Mouse (Mus musculus) bone marrow, adult 2 months (tissue): Measurements from ENCODE around the gene Atp4a. TPM values are rescaled to one million over a fixed set of nuclear protein-coding genes. Genes with fewer than 3 reads are reported as not detected.

Experiments used
- H3K27ac ChIP-seq: fragments of 200-500 bp; 2 replicates; pipeline ENCODE4 v1.5.1; 2012; ENCODE audit warnings: low read depth, mild to moderate bottlenecking, control low read depth, inconsistent platforms, low read length; ENCODE audit not compliant: control insufficient read depth, poor library complexity, insufficient read depth
- H3K4me1 ChIP-seq: fragments of 200-500 bp; 2 replicates; pipeline ENCODE4 v1.6.1; 2011; ENCODE audit warnings: low read length; ENCODE audit not compliant: control insufficient read depth, insufficient read depth
- H3K4me3 ChIP-seq: fragments of 200-500 bp; replicated peaks from 2 replicates; pipeline ENCODE3; 2011; ENCODE audit warnings: mild to moderate bottlenecking, low read depth, low read length, control low read depth; ENCODE audit not compliant: control insufficient read depth
- CTCF ChIP-seq: fragments of 200-500 bp; IDR thresholded peaks from 2 replicates; pipeline ENCODE4 v1.5.1; 2011; ENCODE audit warnings: low read length, control low read depth; ENCODE audit not compliant: control insufficient read depth, insufficient read depth
- POLR2A ChIP-seq: fragments of 200-500 bp; IDR thresholded peaks from 2 replicates; pipeline ENCODE4 v1.6.1; 2011; ENCODE audit warnings: low read depth, mild to moderate bottlenecking, control low read depth, low read length, borderline replicate concordance; ENCODE audit not compliant: control insufficient read depth
- WGBS: fragments of 180-500 bp; shearing (Covaris S2); methylation state at CpG from one replicate; pipeline ENCODE4 v1.1.7; 2018; 5-methylcytosine and 5-hydroxymethylcytosine counted together
- polyA plus RNA-seq: library from polyadenylated mRNA; stranded (reverse); fragments of >200 nt; gene quantifications from 2 replicates; pipeline ENCODE4 v1.2.4, GENCODE M21; 2011; ENCODE audit warnings: low replicate concordance; ENCODE audit not compliant: missing spikeins, insufficient read depth, insufficient read length

The Atp4a gene
- 0.95 TPM in 1 of 2 replicates, not detected in the other for polyA plus RNA-seq

DNA sequence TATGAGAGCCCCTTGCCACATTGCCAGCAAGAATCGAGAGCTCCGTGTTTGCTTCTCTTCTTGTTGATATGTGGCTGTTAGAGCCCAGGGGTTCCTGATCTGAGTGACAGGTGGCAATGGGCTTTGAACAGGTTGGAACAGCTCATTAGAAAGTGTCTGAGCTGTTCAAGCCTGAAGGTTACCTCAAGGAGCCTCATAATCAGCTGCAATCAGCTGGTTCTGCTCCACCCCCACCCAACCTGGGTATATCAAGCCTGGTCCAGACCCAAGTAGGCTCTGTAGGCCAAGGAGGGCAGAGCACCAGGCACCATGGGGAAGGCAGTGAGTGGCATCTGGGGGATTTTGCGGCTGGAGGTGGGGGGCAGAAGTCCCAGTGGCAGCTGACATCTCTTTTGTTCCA lies at the start of gene Atp4a:
Gene Atp4a, plus strand, starts transcription at position 268 of the 400 bp plus-strand sequence.
- Histone ChIP-seq H3K27ac (no peak within 1 kb of the TSS), H3K4me3 (no peak within 1 kb of the TSS), H3K4me1 (no peaks in the 10 kb centered on the region; the same call in 1 of the 2 replicates)
- TF ChIP-seq POLR2A (no peak), CTCF (no peak)
- WGBS: 78% methylated on average over 3 of the region's 3 CpGs

- WGBS: under 1% methylated on average over 34 of the region's 34 CpGs
- TF ChIP-seq POLR2A: no peak; the same call in 1 of the 2 replicates
- TF ChIP-seq CTCF: no peak
- peak within 1 kb of the TSS; percentile 93 for H3K4me3 ChIP-seq
- H3K27ac ChIP-seq: peak within 1 kb of the TSS; percentile 56; the same call in 1 of the 2 replicates
- H3K4me1 ChIP-seq: no peaks in the 10 kb centered on the region
Observed at GRCm38 (mm10) chr7:30664529-30665200, 47.3 kb upstream of the Atp4a start, which contains the start of gene Haus5. Haus5 (minus strand) TSS chr7:30664994.

DNA sequence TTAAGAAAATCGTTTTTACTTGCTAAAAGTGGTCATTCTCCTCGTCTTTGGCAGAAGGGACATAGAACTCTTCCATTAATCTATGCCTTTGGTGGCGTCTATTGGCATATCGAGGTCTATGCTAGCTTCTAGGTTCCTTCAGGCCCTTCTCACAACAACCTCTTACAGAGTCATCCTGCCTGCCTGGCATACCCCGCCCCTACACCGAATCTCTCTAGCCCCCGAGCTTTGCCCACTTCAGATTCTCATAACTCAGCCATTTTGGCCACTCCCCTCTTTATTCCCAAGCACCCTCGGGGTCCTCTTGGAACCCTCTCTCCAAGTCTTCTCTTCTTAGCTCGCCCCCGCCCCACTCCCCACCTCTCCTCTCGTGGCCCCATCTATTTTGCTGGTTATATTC lies 46.7 kb upstream of the Atp4a start:
- TF ChIP-seq CTCF (no peak), POLR2A (no peak)
- Histone ChIP-seq H3K4me1 (no peaks in the 10 kb centered on the region), H3K27ac (no peak overlapping the region), H3K4me3 (peak overlapping the region; percentile 93)
- 5% methylated on average over 11 of the region's 11 CpGs for WGBS

GRCm38 (mm10) chr7:30669229-30669628 lies 42.8 kb upstream of the Atp4a start:
- WGBS: 36% methylated on average over 3 of the region's 3 CpGs
- Histone ChIP-seq H3K4me3 (no peak overlapping the region), H3K4me1 (no peaks in the 10 kb centered on the region), H3K27ac (no peak overlapping the region)
- TF ChIP-seq CTCF (peak; percentile 29; the same call in 1 of the 2 replicates), POLR2A (no peak)

DNA sequence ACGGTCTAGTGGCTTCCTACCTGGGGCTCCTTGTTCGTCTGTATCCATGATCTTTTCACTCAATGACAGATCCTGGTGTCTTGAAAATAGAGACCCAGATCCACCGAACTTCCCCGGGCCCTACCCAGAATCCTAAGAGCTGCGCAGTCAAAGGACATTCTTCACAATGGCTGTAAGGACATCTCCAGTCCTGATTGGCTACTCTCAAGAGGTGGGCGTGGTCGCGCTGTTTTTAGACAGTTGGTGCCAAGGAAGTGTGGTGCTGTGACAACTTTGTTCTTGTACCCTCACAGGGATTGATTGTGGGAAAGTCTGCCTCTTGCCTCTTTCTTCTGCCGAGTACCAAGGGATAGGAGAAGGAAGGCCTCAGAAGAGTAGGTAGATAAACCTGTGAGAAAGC lies 40.5 kb upstream of the Atp4a start, which contains the start of gene Pmis2:
Gene Pmis2, minus strand, starts transcription at position 126 of the 400 bp plus-strand sequence.
- H3K4me3 ChIP-seq: no peak within 1 kb of the TSS
- TF ChIP-seq CTCF (no peak), POLR2A (no peak)
- no peaks in the 10 kb centered on the region for H3K4me1 ChIP-seq
- WGBS: 64% methylated on average over 9 of the region's 9 CpGs
- no peak within 1 kb of the TSS for H3K27ac ChIP-seq

GRCm38 (mm10) chr7:30678263-30678975 lies 33.6 kb upstream of the Atp4a start:
- Histone ChIP-seq H3K4me1 (no peaks in the 10 kb centered on the region; the same call in 1 of the 2 replicates), H3K4me3 (no peak overlapping the region), H3K27ac (no peak overlapping the region)
- TF ChIP-seq POLR2A (no peak), CTCF (no peak)
- whole genome bisulfite sequencing: 71% methylated on average over 5 of the region's 5 CpGs

DNA sequence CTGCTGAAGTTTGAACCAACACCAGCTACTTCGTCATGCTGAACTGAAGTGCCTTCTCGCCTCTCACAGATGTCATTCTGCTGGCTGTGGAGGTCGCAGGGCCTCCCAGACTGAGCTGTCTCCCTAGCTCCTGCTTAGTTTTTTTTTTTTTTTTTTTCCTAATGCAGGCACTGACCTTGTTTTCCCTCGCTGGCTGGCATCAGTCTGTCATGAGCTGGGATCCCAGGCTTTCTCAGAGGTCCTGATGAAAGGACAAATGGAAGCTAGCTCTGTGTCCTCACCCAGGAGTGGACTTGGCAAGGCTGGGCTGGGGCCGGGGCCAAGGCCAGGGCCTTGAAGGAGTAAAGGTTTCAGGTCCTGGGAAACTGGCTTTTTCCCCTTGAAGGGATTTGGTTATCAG lies 30.1 kb upstream of the Atp4a start:
- no peak for TF ChIP-seq POLR2A
- no peak for TF ChIP-seq CTCF
- H3K4me3 ChIP-seq: no peak overlapping the region
- H3K27ac ChIP-seq: no peak overlapping the region
- 73% methylated on average over 5 of the region's 5 CpGs for WGBS
- H3K4me1 ChIP-seq: no peaks in the 10 kb centered on the region; the same call in 1 of the 2 replicates

DNA sequence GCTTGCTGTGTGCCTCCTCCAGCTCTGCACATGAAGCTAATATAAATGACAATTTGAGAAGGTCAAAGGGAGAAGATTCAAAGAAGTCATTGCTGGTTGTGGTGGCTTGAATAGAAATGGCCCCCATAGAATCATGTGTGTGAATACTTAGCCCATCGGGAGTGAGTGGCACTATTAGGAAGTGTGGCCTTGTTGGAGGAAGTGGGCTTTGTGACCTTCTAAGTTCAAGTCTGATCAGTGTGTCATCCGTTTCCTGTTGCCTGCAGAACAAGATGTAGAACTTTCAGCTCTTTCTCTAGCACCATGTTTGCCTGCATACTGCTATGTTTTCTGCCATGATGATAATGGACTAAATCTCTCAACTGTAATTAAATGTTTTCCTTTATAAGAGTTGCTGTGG lies 28.6 kb upstream of the Atp4a start:
- no peak overlapping the region for H3K4me3 ChIP-seq
- no peaks in the 10 kb centered on the region; the same call in 1 of the 2 replicates for H3K4me1 ChIP-seq
- WGBS: 22% methylated on average over 2 of the region's 2 CpGs
- H3K27ac ChIP-seq: no peak overlapping the region
- TF ChIP-seq CTCF: no peak
- TF ChIP-seq POLR2A: no peak
